Mouse (Mus musculus) heart, embryonic 10.5 days (tissue): ENCODE data around the gene Tcf15. TPM values are rescaled to one million over a fixed set of nuclear protein-coding genes. Genes with fewer than 3 reads are reported as not detected.

Experiments
- DNase-seq: peaks from one replicate; pipeline ENCODE4 v3.0.0-alpha.2; 2017; ENCODE audit warnings: low spot score
- H3K27ac ChIP-seq: fragments of 300-500 bp; sonication (generic); 2 replicates; pipeline ENCODE4 v1.5.1; 2016; ENCODE audit warnings: mild to moderate bottlenecking
- H3K27me3 ChIP-seq: fragments of 300-500 bp; sonication (generic); 2 replicates; pipeline ENCODE4 v1.6.1; 2016; ENCODE audit warnings: mild to moderate bottlenecking; ENCODE audit not compliant: poor library complexity, insufficient read depth, severe bottlenecking
- H3K36me3 ChIP-seq: fragments of 300-500 bp; sonication (generic); 2 replicates; pipeline ENCODE4 v1.6.1; 2016; ENCODE audit warnings: mild to moderate bottlenecking, moderate library complexity
- H3K4me1 ChIP-seq: fragments of 300-500 bp; sonication (generic); 2 replicates; pipeline ENCODE4 v1.6.1; 2016; ENCODE audit warnings: mild to moderate bottlenecking
- H3K4me3 ChIP-seq: fragments of 300-500 bp; sonication (generic); 2 replicates; pipeline ENCODE4 v1.5.1; 2016; ENCODE audit warnings: mild to moderate bottlenecking, moderate library complexity
- H3K9me3 ChIP-seq: fragments of 300-500 bp; sonication (generic); 2 replicates; pipeline ENCODE4 v1.6.1; 2016; ENCODE audit warnings: mild to moderate bottlenecking, moderate library complexity
- WGBS: fragments of 180-500 bp; shearing (Covaris S2); methylation state at CpG from one replicate; pipeline ENCODE4 v1.1.7; 2016; 5-methylcytosine and 5-hydroxymethylcytosine counted together
- polyA plus RNA-seq: library from polyadenylated mRNA; unstranded; fragments of >200 nt; fragmentation: Nextera tagmentation; extraction: Ambion mirVana; gene quantifications from 2 replicates; pipeline ENCODE4 v1.2.1, GENCODE M21; 2016

Tcf15 gene
- polyA plus RNA-seq, 1 experiment from 2014 or later: 7.2 TPM

GRCm38 (mm10) chr2:152155414-152156208 is 12.2 kb downstream of the Tcf15 start:
- 33% methylated on average over 7 of the region's 7 CpGs for WGBS
- DNase-seq: no peak
- Histone ChIP-seq H3K27ac (peak overlapping the region; percentile 52; the same call in 1 of the 2 replicates), H3K4me3 (no peak overlapping the region), H3K36me3 (no peaks in the 10 kb centered on the region), H3K27me3 (no peaks in the 10 kb centered on the region), H3K4me1 (0 out of 2 replicates have a peak, but pooled peaks cover 6% of the 10 kb centered on the region), H3K9me3 (no peaks in the 10 kb centered on the region)

GRCm38 (mm10) chr2:152156471-152156870 is 13.1 kb downstream of the Tcf15 start:
- H3K27ac ChIP-seq: no peak overlapping the region
- H3K27me3 ChIP-seq: no peaks in the 10 kb centered on the region
- no peaks in the 10 kb centered on the region for H3K9me3 ChIP-seq
- no peaks in the 10 kb centered on the region for H3K36me3 ChIP-seq
- 68% methylated on average over 6 of the region's 6 CpGs for WGBS
- H3K4me3 ChIP-seq: no peak overlapping the region
- 0 out of 2 replicates have a peak, but pooled peaks cover 6% of the 10 kb centered on the region for H3K4me1 ChIP-seq
- DNase-seq: no peak

- no peak for DNase-seq
- H3K36me3 ChIP-seq: no peaks in the 10 kb centered on the region
- 85% methylated on average over 1 of the region's 1 CpGs for WGBS
- H3K27ac ChIP-seq: no peak overlapping the region
- H3K27me3 ChIP-seq: no peaks in the 10 kb centered on the region
- H3K4me3 ChIP-seq: no peak overlapping the region
- 0 out of 2 replicates have a peak, but pooled peaks cover 6% of the 10 kb centered on the region for H3K4me1 ChIP-seq
- no peaks in the 10 kb centered on the region for H3K9me3 ChIP-seq
Observed at GRCm38 (mm10) chr2:152159487-152159886, 16.1 kb downstream of the Tcf15 start.

DNA sequence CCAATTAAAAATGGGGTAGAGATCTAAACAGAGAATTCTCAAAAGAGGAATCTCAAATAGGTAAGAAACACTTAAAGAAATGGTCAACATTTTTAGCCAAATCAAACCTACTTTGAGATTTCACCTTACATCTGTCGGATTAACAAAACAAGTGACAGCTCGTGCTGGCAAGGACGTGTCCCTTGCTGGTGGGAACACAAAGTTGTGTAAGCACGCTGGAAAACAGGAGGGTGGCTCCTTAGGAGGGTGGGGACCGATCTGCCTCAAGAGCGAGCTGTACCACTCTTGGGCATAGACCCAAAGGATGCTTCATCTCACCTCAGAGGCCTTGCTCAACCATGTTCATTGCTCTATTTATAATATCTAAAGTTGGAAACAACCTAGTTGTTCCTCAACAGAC is 22.9 kb downstream of the Tcf15 start:
- Histone ChIP-seq H3K36me3 (no peaks in the 10 kb centered on the region), H3K4me1 (peaks cover 7% of the 10 kb centered on the region; the same call in 1 of the 2 replicates), H3K4me3 (no peak overlapping the region), H3K9me3 (no peaks in the 10 kb centered on the region), H3K27ac (no peak overlapping the region), H3K27me3 (no peaks in the 10 kb centered on the region)
- peak; percentile 58 for DNase-seq
- WGBS: 82% methylated on average over 6 of the region's 6 CpGs

GRCm38 (mm10) chr2:152167851-152168290 is 24.5 kb downstream of the Tcf15 start:
- H3K4me3 ChIP-seq: no peak overlapping the region
- no peak overlapping the region for H3K27ac ChIP-seq
- 38% methylated on average over 8 of the region's 8 CpGs for WGBS
- no peaks in the 10 kb centered on the region for H3K27me3 ChIP-seq
- DNase-seq: peak; percentile 82
- peaks cover 7% of the 10 kb centered on the region; the same call in 1 of the 2 replicates for H3K4me1 ChIP-seq
- H3K9me3 ChIP-seq: no peaks in the 10 kb centered on the region
- no peaks in the 10 kb centered on the region for H3K36me3 ChIP-seq

GRCm38 (mm10) chr2:152169377-152169776 is 26.0 kb downstream of the Tcf15 start:
- WGBS: 87% methylated on average over 1 of the region's 1 CpGs

GRCm38 (mm10) chr2:152174861-152175260 is 31.5 kb downstream of the Tcf15 start:
- H3K4me1 ChIP-seq: peaks cover 8% of the 10 kb centered on the region
- no peaks in the 10 kb centered on the region for H3K36me3 ChIP-seq
- DNase-seq: peak; percentile 58
- H3K4me3 ChIP-seq: no peak overlapping the region
- H3K9me3 ChIP-seq: no peaks in the 10 kb centered on the region
- 77% methylated on average over 3 of the region's 3 CpGs for WGBS
- no peaks in the 10 kb centered on the region for H3K27me3 ChIP-seq
- no peak overlapping the region for H3K27ac ChIP-seq

More at GRCm38 (mm10) chr2:152169377-152169776, 26.0 kb downstream of the Tcf15 start:
- no peaks in the 10 kb centered on the region for H3K9me3 ChIP-seq
- H3K4me1 ChIP-seq: peaks cover 7% of the 10 kb centered on the region; the same call in 1 of the 2 replicates
- H3K27ac ChIP-seq: no peak overlapping the region
- DNase-seq: peak; percentile 62
- no peak overlapping the region for H3K4me3 ChIP-seq
- no peaks in the 10 kb centered on the region for H3K36me3 ChIP-seq
- H3K27me3 ChIP-seq: no peaks in the 10 kb centered on the region

- DNase-seq: peak; percentile 58
- no peaks in the 10 kb centered on the region for H3K9me3 ChIP-seq
- peak overlapping the region; percentile 69; the same call in 1 of the 2 replicates for H3K27ac ChIP-seq
- H3K4me1 ChIP-seq: peaks cover 8% of the 10 kb centered on the region
- no peak overlapping the region for H3K4me3 ChIP-seq
- H3K27me3 ChIP-seq: no peaks in the 10 kb centered on the region
- WGBS: 80% methylated on average over 6 of the region's 6 CpGs
- H3K36me3 ChIP-seq: no peaks in the 10 kb centered on the region
Observed at GRCm38 (mm10) chr2:152176659-152177058, 33.3 kb downstream of the Tcf15 start.

DNA sequence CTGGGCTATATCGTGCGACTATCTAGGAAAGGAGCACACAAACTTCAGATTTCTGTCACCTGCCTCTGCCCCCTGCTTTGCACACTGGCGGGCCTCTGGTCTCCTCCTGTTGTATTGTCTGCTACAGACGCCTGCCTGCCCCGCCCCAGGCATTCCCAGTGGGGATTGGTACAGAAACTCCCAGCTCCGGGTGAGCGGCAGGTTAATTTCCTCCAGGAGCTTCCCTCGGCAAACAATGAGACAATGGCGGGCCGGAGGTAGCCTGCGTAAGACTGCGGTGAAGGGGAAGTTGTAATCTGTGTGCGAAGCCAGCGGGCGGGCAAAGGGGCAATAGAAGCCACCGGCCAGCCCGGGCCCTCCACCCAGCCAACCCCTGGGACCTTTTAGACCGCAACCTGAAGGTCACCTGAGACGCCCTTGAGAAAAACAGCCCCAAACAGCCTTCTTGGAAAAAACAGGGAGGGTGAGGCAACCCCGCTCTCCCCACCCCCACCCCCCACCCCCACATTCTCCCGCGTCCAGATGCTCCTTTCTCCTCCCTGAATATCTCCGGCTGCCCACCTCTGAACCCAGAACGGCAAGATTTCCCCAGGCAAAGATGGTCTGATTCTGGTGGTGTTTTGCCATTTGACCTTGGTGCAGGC is 33.9 kb downstream of the Tcf15 start:
- H3K27ac ChIP-seq: peak overlapping the region; percentile 69
- WGBS: 18% methylated on average over 24 of the region's 24 CpGs
- H3K36me3 ChIP-seq: no peaks in the 10 kb centered on the region
- no peaks in the 10 kb centered on the region for H3K27me3 ChIP-seq
- H3K9me3 ChIP-seq: no peaks in the 10 kb centered on the region
- peak; percentile 76 for DNase-seq
- H3K4me1 ChIP-seq: peaks cover 8% of the 10 kb centered on the region
- peak overlapping the region; percentile 41 for H3K4me3 ChIP-seq

DNA sequence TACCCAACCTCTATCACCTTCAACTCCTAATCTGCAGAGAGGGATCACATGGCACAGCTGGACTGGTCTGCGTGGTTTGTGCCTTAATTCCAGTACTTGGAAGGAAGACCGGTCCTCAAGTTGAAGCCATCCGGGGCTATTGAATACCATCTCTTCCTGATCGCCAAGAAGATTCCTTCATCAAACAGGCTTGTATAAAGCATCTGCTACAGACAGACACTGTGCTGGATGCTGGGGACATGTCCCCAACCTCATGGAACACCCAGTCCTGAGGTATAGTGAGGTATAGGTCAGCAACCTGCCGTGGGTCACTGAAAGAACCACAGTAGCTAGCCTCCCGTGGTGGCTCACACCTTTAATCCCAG is 34.4 kb downstream of the Tcf15 start:
- H3K36me3 ChIP-seq: no peaks in the 10 kb centered on the region
- no peak overlapping the region for H3K4me3 ChIP-seq
- H3K9me3 ChIP-seq: no peaks in the 10 kb centered on the region
- DNase-seq: no peak
- no peaks in the 10 kb centered on the region for H3K27me3 ChIP-seq
- H3K4me1 ChIP-seq: peaks cover 8% of the 10 kb centered on the region
- H3K27ac ChIP-seq: peak overlapping the region; percentile 69; the same call in 1 of the 2 replicates
- WGBS: 74% methylated on average over 6 of the region's 6 CpGs

- peaks cover 8% of the 10 kb centered on the region for H3K4me1 ChIP-seq
- whole genome bisulfite sequencing: 90% methylated on average over 3 of the region's 3 CpGs
- no peak overlapping the region for H3K4me3 ChIP-seq
- no peaks in the 10 kb centered on the region for H3K9me3 ChIP-seq
- H3K27me3 ChIP-seq: no peaks in the 10 kb centered on the region
- H3K27ac ChIP-seq: no peak overlapping the region
- DNase-seq: no peak
- no peaks in the 10 kb centered on the region for H3K36me3 ChIP-seq
Observed at GRCm38 (mm10) chr2:152178345-152178744, 35.0 kb downstream of the Tcf15 start.

GRCm38 (mm10) chr2:152179301-152179700 is 35.9 kb downstream of the Tcf15 start:
- Histone ChIP-seq H3K9me3 (no peaks in the 10 kb centered on the region), H3K36me3 (no peaks in the 10 kb centered on the region), H3K27me3 (no peaks in the 10 kb centered on the region), H3K4me1 (peaks cover 8% of the 10 kb centered on the region), H3K4me3 (no peak overlapping the region), H3K27ac (no peak overlapping the region)
- 91% methylated on average over 2 of the region's 2 CpGs for WGBS
- no peak for DNase-seq

DNA sequence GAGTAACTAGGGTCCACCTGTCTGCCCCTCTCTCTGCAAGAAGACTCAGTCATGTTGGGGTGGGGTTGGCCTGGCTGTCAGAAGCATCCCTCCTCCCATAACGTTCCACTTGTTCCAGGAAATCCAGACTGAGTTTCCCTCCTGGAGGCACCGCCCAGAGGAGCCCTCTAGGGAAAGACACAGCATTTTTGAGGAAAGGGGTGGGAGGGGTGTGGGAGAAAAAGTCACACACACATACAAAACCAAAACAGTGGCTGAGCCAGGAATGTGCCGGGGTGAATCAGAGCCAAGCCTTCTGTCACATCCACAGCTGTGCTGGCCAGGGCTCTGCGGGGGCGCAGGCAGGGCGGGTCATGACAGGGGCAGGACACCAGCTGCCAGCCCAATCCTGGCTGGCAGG is 37.0 kb downstream of the Tcf15 start:
- no peaks in the 10 kb centered on the region for H3K36me3 ChIP-seq
- no peak overlapping the region for H3K4me3 ChIP-seq
- peaks cover 8% of the 10 kb centered on the region for H3K4me1 ChIP-seq
- DNase-seq: no peak
- 0 out of 2 replicates have a peak overlapping the region, but pooled peaks have one; percentile 2 for H3K27ac ChIP-seq
- 67% methylated on average over 6 of the region's 6 CpGs for WGBS
- no peaks in the 10 kb centered on the region for H3K9me3 ChIP-seq
- H3K27me3 ChIP-seq: no peaks in the 10 kb centered on the region
